Mouse (Mus musculus) ES-Bruce4 (cell line): ENCODE measurements around the gene Pink1.

ENCODE experiments used
- CTCF ChIP-seq: IDR thresholded peaks from one replicate; pipeline ENCODE4 v1.8.1; 2011; ENCODE audit warnings: low read depth, low read length
- POLR2A ChIP-seq: IDR thresholded peaks from one replicate; pipeline ENCODE4 v1.8.1; 2011; ENCODE audit warnings: low read length; ENCODE audit not compliant: insufficient read depth

- no peak for TF ChIP-seq POLR2A
- TF ChIP-seq CTCF, result no peak
These were observed 12.3 kb downstream of the Pink1 start for GRCm38 (mm10) chr4:138313795-138314194.
